Mouse (Mus musculus) liver, adult 2 months (tissue): ENCODE measurements at regions not wholly inside any gene's neighbourhood (a gene's known extent, or its start where the extent isn't known, plus 50 kb on each side); places are given as distances from the start of the nearest gene placed in this dataset.

Source experiments
- DNase-seq: peaks from one replicate; pipeline ENCODE4 v3.0.0-alpha.2; 2011; ENCODE audit warnings: low read depth, low spot score; ENCODE audit errors: extremely low read depth
- H3K27ac ChIP-seq: fragments of 200-500 bp; replicated peaks from 2 replicates; pipeline ENCODE4 v1.5.1; 2012; ENCODE audit warnings: low read depth, mild to moderate bottlenecking, control low read depth, inconsistent platforms, low read length; ENCODE audit not compliant: insufficient read depth
- H3K27me3 ChIP-seq: fragments of 200-500 bp; 2 replicates; pipeline ENCODE4 v1.6.1; 2012; ENCODE audit warnings: mild to moderate bottlenecking, moderate library complexity, low read length, inconsistent platforms; ENCODE audit not compliant: control insufficient read depth, insufficient read depth
- H3K36me3 ChIP-seq: fragments of 200-500 bp; 2 replicates; pipeline ENCODE4 v1.6.1; 2012; ENCODE audit warnings: low read length, inconsistent platforms; ENCODE audit not compliant: control insufficient read depth, insufficient read depth
- H3K4me1 ChIP-seq: fragments of 200-500 bp; 2 replicates; pipeline ENCODE4 v1.6.1; 2011; ENCODE audit warnings: low read length; ENCODE audit not compliant: control insufficient read depth, insufficient read depth
- H3K4me3 ChIP-seq: fragments of 200-500 bp; 2 replicates; pipeline ENCODE4 v1.5.1; 2011; ENCODE audit warnings: low read depth, mild to moderate bottlenecking, control low read depth, low read length, moderate library complexity; ENCODE audit not compliant: insufficient read depth
- H3K79me2 ChIP-seq: fragments of 200-500 bp; 2 replicates; pipeline ENCODE4 v1.6.1; 2012; ENCODE audit warnings: inconsistent platforms, mild to moderate bottlenecking, low read length, moderate library complexity; ENCODE audit not compliant: control insufficient read depth, insufficient read depth
- H3K9ac ChIP-seq: fragments of 200-500 bp; 2 replicates; pipeline ENCODE4 v1.6.1; 2012; ENCODE audit warnings: low read depth, mild to moderate bottlenecking, control low read depth, inconsistent platforms, low read length
- CTCF ChIP-seq: fragments of 200-500 bp; IDR thresholded peaks from 2 replicates; pipeline ENCODE4 v1.5.1; 2011; ENCODE audit warnings: low read depth, low read length, control low read depth
- POLR2A ChIP-seq: fragments of 200-500 bp; IDR thresholded peaks from 2 replicates; pipeline ENCODE4 v1.6.1; 2011; ENCODE audit warnings: low read length, control low read depth; ENCODE audit not compliant: insufficient read depth; ENCODE audit errors: extremely low read depth
- WGBS: fragments of 180-500 bp; shearing (Covaris S2); methylation state at CpG from one replicate; pipeline ENCODE4 v1.1.7; 2018; 5-methylcytosine and 5-hydroxymethylcytosine counted together

DNA sequence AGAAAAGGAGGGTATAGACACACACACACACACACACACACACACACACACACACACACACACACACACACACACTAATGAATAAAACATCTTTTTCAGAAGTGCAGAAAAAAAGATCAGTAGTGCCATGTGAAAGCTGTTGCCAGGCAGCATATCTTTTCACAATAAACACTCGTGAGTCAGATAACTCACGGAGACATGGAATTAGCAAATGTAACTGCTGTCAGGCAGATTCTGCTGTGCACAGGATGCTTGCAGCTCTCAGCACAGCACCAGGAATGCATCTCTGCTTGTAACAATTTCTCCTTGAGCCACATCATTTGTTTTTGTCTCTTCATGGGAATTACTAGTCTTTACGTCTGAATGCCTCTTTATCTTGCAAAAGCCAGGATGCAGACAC is 111.0 kb upstream of the Zic1 start:
- H3K36me3 ChIP-seq: no peaks in the 10 kb centered on the region
- 49% methylated on average over 3 of the region's 3 CpGs for WGBS
- no peak for DNase-seq
- no peak overlapping the region for H3K27ac ChIP-seq
- H3K27me3 ChIP-seq: no peaks in the 10 kb centered on the region
- no peaks in the 10 kb centered on the region for H3K79me2 ChIP-seq
- TF ChIP-seq CTCF (no peak), POLR2A (no peak)
- H3K4me1 ChIP-seq: no peaks in the 10 kb centered on the region
- H3K4me3 ChIP-seq: no peak overlapping the region
- H3K9ac ChIP-seq: no peak overlapping the region

DNA sequence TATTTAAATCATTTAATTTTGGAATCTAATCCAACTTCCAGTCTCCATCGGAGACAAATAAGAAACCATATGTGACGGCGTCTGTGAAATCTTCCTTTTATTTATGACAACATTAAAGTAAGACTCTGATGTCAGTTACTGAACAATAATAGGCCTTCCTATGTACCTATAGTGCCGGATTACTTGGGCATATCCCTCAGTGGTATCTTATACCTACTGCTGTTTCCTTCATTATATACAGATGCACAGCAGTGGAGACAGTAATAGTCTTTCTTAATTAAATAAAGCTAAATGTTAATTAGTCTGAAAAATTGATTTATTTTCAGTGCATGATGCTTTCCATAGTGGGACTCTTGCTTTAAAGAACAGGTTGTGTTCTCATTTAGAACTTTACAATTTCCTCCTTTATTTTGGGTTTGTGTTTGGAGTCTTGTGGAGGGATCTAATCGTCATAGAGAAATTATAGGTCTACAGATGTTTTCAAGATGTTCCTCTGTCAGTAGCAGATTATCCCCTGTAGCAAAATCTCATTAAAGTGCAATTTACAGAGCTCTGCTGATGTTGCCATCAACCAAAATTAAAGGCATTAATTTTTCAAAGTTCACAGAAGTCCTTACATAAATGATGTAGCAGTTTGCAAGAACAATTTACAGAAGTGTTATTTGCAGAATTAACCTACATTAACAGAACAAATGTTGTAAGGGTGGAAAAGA is 97.3 kb upstream of the Zic1 start:
- Histone ChIP-seq H3K4me1 (no peaks in the 10 kb centered on the region), H3K27ac (no peak overlapping the region), H3K36me3 (no peaks in the 10 kb centered on the region), H3K27me3 (no peaks in the 10 kb centered on the region), H3K4me3 (no peak overlapping the region), H3K9ac (no peak overlapping the region), H3K79me2 (no peaks in the 10 kb centered on the region)
- 81% methylated on average over 5 of the region's 5 CpGs for WGBS
- TF ChIP-seq POLR2A (no peak), CTCF (no peak)
- DNase-seq: no peak

DNA sequence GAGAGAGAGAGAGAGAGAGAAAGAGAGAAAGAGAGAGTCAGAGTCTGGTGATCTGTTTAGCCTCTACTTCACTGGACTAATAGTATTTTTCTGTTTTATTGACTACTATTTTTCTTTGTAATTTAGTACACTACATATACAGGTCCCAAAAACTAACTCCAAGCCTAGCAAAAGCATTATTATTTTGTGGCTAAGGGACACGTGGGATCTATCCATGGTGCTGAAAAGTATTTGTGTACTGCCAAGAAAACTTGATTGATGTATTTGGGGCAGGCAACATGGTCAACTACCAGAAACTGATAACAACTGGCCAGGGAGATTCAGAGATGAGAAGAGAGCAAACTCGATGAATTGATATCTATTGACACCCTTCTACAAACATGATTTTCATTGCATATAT is 94.3 kb upstream of the Zic1 start:
- TF ChIP-seq CTCF: no peak
- no peak for TF ChIP-seq POLR2A
- Histone ChIP-seq H3K36me3 (no peaks in the 10 kb centered on the region), H3K27ac (no peak overlapping the region), H3K9ac (no peak overlapping the region), H3K79me2 (no peaks in the 10 kb centered on the region), H3K27me3 (no peaks in the 10 kb centered on the region), H3K4me3 (no peak overlapping the region), H3K4me1 (no peaks in the 10 kb centered on the region)
- DNase-seq: no peak
- WGBS: 19% methylated on average over 2 of the region's 2 CpGs

DNA sequence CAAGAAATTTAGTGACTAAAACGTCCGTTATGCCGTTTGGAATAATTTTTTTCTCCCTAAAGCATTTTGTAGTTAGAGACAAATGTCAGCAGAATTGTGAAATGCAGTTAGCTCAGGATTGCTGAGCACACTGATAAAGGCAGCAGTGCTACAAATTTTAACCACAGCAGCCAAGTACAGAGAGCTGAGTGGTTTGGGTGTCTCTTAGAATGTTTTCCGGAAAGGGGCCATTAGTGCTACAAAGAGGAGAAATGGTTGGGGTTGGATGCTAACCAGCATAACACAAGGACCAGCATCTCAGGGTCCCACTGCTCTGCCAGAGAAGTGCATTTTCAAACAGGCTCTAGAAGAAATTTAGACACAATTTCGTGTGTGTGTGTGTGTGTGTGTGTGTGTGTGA is 91.2 kb upstream of the Zic1 start:
- TF ChIP-seq CTCF: no peak
- no peaks in the 10 kb centered on the region for H3K4me1 ChIP-seq
- no peak for DNase-seq

DNA sequence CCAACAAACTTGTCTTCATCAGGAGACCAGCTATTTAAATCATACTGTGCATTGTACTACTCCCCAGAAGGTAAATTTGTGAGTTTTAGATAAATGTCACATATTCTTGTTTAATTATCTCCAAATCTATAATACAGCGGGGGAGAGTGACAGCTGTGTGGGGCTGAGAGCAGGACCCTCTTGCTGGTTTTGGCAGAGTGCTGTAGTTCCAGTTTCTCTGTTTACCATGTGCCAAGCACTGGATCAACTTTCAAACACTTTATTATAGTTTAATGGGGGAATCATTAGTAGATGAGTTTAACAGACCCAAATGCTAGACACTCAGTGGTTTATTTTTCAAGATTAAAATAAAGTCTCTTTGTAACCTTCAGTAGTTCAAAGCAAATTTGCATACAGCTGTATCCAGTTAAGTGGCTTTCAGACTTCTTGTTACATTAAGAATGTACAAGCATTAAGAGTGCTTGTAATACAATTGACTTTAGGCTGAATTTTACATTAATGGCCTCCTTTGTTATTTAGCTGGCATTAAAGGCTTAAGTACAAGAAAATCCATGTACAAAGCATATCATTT is 90.7 kb upstream of the Zic1 start:
- Histone ChIP-seq H3K27ac (no peak overlapping the region), H3K36me3 (no peaks in the 10 kb centered on the region), H3K4me3 (no peak overlapping the region), H3K4me1 (no peaks in the 10 kb centered on the region), H3K9ac (no peak overlapping the region), H3K27me3 (no peaks in the 10 kb centered on the region), H3K79me2 (no peaks in the 10 kb centered on the region)
- WGBS: 81% methylated on average over 1 of the region's 1 CpGs
- DNase-seq: no peak
- no peak for TF ChIP-seq POLR2A
- TF ChIP-seq CTCF: no peak

More for the DNA sequence above, 91.2 kb upstream of the Zic1 start:
- WGBS: 63% methylated on average over 5 of the region's 5 CpGs
- no peak overlapping the region for H3K27ac ChIP-seq
- no peaks in the 10 kb centered on the region for H3K79me2 ChIP-seq
- H3K27me3 ChIP-seq: no peaks in the 10 kb centered on the region
- H3K36me3 ChIP-seq: no peaks in the 10 kb centered on the region
- H3K4me3 ChIP-seq: no peak overlapping the region
- H3K9ac ChIP-seq: no peak overlapping the region

DNA sequence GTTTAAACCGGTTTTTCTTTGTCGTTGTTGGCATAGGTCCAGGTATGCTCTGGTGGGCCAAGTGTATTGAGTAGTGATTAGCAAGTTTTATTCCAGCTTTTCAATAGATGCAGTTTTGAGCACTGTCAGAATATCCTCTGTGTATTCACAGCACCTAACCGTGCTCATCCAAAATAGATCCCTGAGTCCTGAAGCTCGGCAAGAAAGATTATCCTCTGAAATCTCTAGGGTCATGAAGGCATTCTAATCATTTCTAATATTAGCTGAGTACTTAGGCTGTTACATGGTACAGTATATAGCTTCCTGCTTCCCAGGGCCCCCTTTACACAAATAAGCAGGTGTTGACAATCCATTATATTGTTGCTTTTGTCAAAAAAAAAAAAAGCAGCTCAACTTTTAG is 73.5 kb upstream of the Zic1 start:
- Histone ChIP-seq H3K36me3 (no peaks in the 10 kb centered on the region), H3K27me3 (no peaks in the 10 kb centered on the region), H3K79me2 (no peaks in the 10 kb centered on the region), H3K9ac (no peak overlapping the region), H3K4me1 (no peaks in the 10 kb centered on the region), H3K27ac (no peak overlapping the region), H3K4me3 (no peak overlapping the region)
- no peak for DNase-seq
- TF ChIP-seq POLR2A (no peak), CTCF (no peak)
- 85% methylated on average over 4 of the region's 4 CpGs for WGBS
